Mouse (Mus musculus): ENCODE measurements at regions not wholly inside any gene's neighbourhood (a gene's known extent, or its start where the extent isn't known, plus 50 kb on each side); places are given as distances from the start of the nearest gene placed in this dataset.

DNA sequence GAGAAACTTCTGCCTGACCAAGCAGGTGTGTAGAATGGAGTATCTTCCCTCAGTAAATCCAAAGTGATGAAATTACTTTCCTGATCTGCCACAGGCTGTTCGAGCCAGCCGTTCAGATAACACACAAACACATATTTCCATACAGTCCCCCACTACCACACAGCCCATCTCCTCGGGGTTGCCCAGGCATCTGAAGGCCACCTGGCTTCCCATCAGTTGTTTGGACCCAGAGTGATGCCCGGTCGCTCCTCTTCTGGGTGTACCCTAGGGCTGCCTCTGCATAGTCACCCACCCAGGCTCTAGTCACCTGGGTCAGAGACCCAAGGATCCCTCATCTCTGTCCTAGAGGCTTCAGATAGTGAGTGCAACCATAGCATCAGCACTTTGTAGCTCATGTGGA is 107.9 kb downstream of the CK137956 start:
- TF ChIP-seq GATA1 (IDR thresholded peaks at IDR 0.05; ENCODE audit: borderline replicate concordance, low read length) (no peak), FLI1 (IDR thresholded peaks at IDR 0.05; ENCODE audit: low read length) (no peak)
